Mouse (Mus musculus): ENCODE measurements around the gene Gm128. TPM values are rescaled to one million over a fixed set of nuclear protein-coding genes. Genes with fewer than 3 reads are reported as not detected.

The Gm128 gene
- total and polyA plus RNA-seq, 2 experiments from 2014 or later, result not detected

- DNase-seq (ENCODE audit: low spot score) (no peak), ATAC-seq (ENCODE audit: insufficient read depth, low read depth) (no peak)
- Histone ChIP-seq H3K4me3 (ENCODE audit: low read depth, low read length) (no peak overlapping the region), H3K9me3 (replicated peaks; ENCODE audit: control insufficient read depth, low read length) (no peaks in the 10 kb centered on the region), H3K4me1 (ENCODE audit: control insufficient read depth, insufficient read depth) (no peaks in the 10 kb centered on the region), H3K36me3 (replicated peaks; ENCODE audit: control insufficient read depth, insufficient read depth, low read length) (peaks cover 77% of the 10 kb centered on the region), H3K27me3 (ENCODE audit: control insufficient read depth, insufficient read depth, low read length) (no peaks in the 10 kb centered on the region), H3K4me2 (ENCODE audit: low read depth, low read length) (no peak overlapping the region), H3K27ac (ENCODE audit: low read depth) (no peak overlapping the region), H3K9ac (replicated peaks; ENCODE audit: low read depth, low read length) (no peak overlapping the region)
- WGBS, result 84% methylated on average over 2 of the region's 2 CpGs
- no peak for TF ChIP-seq CTCF (IDR thresholded peaks at IDR 0.05; ENCODE audit: low read depth)
- no peak for TF ChIP-seq EP300 (IDR thresholded peaks at IDR 0.05; ENCODE audit: low read depth)
These were observed 45.6 kb downstream of the Gm128 start for GRCm38 (mm10) chr3:95195772-95196171.

GRCm38 (mm10) chr3:95194721-95195135 lies 46.7 kb downstream of the Gm128 start:
- H3K9me3 ChIP-seq (replicated peaks; ENCODE audit: control insufficient read depth, low read length), result no peaks in the 10 kb centered on the region
- DNase-seq (ENCODE audit: low spot score) (no peak), ATAC-seq (ENCODE audit: insufficient read depth, low read depth) (no peak)
- no peak overlapping the region for H3K4me2 ChIP-seq (ENCODE audit: low read depth, low read length)
- 66% methylated on average over 6 of the region's 6 CpGs for WGBS
- H3K27me3 ChIP-seq (ENCODE audit: control insufficient read depth, insufficient read depth, low read length), result no peaks in the 10 kb centered on the region
- H3K4me3 ChIP-seq (ENCODE audit: low read depth, low read length), result no peak overlapping the region
- H3K27ac ChIP-seq (ENCODE audit: low read depth), result no peak overlapping the region
- H3K9ac ChIP-seq (replicated peaks; ENCODE audit: low read depth, low read length), result no peak overlapping the region
- no peaks in the 10 kb centered on the region for H3K4me1 ChIP-seq (ENCODE audit: control insufficient read depth, insufficient read depth)
- no peak for TF ChIP-seq CTCF (IDR thresholded peaks at IDR 0.05; ENCODE audit: low read depth)
- no peak for TF ChIP-seq EP300 (IDR thresholded peaks at IDR 0.05; ENCODE audit: low read depth)
- H3K36me3 ChIP-seq (replicated peaks; ENCODE audit: control insufficient read depth, insufficient read depth, low read length), result peaks cover 75% of the 10 kb centered on the region

Other genes with a start within 250 kb of the Gm128 start
- 15.0 and 28.5 TPM in 2 replicates for gene Zfp687, start 226.2 kb downstream of the Gm128 start, total RNA-seq (2014; rRNA removed; ENCODE audit: low replicate concordance)
- 8.1 and 8.3 TPM in 2 replicates for gene Zfp687, start 226.2 kb downstream of the Gm128 start, polyA plus RNA-seq (2015; fragmentation: Nextera tagmentation; extraction: Ambion mirVana)
- gene Psmd4, start 199.0 kb downstream of the Gm128 start, total RNA-seq (2014; rRNA removed; ENCODE audit: low replicate concordance), result 190 and 210 TPM in 2 replicates
- 205 and 208 TPM in 2 replicates for gene Psmd4, start 199.0 kb downstream of the Gm128 start, polyA plus RNA-seq (2015; fragmentation: Nextera tagmentation; extraction: Ambion mirVana)
- 36.6 and 50.5 TPM in 2 replicates for gene Pip5k1a, start 134.7 kb downstream of the Gm128 start, total RNA-seq (2014; rRNA removed; ENCODE audit: low replicate concordance)
- 13.8 and 14.5 TPM in 2 replicates for gene Pip5k1a, start 134.7 kb downstream of the Gm128 start, polyA plus RNA-seq (2015; fragmentation: Nextera tagmentation; extraction: Ambion mirVana)
- gene Vps72, start 130.6 kb downstream of the Gm128 start, total RNA-seq (2014; rRNA removed; ENCODE audit: low replicate concordance), result 54.9 and 69.3 TPM in 2 replicates
- gene Vps72, start 130.6 kb downstream of the Gm128 start, polyA plus RNA-seq (2015; fragmentation: Nextera tagmentation; extraction: Ambion mirVana), result 60.8 and 66.9 TPM in 2 replicates
- 1.2 and 14.3 TPM in 2 replicates for gene Tmod4, start 117.1 kb downstream of the Gm128 start, total RNA-seq (2014; rRNA removed; ENCODE audit: low replicate concordance)
- 2.7 and 2.9 TPM in 2 replicates for gene Tmod4, start 117.1 kb downstream of the Gm128 start, polyA plus RNA-seq (2015; fragmentation: Nextera tagmentation; extraction: Ambion mirVana)
- gene Scnm1, start 107.6 kb downstream of the Gm128 start, total RNA-seq (2014; rRNA removed; ENCODE audit: low replicate concordance), result 16.7 and 38.2 TPM in 2 replicates
- 57.6 and 57.7 TPM in 2 replicates for gene Scnm1, start 107.6 kb downstream of the Gm128 start, polyA plus RNA-seq (2015; fragmentation: Nextera tagmentation; extraction: Ambion mirVana)
- gene Lysmd1, start 107.5 kb downstream of the Gm128 start, total RNA-seq (2014; rRNA removed; ENCODE audit: low replicate concordance), result 6.1 and 7.1 TPM in 2 replicates
- 8.7 and 10.4 TPM in 2 replicates for gene Lysmd1, start 107.5 kb downstream of the Gm128 start, polyA plus RNA-seq (2015; fragmentation: Nextera tagmentation; extraction: Ambion mirVana)
- gene Tnfaip8l2, start 99.2 kb downstream of the Gm128 start, total RNA-seq (2014; rRNA removed; ENCODE audit: low replicate concordance), result 0.27 and 5.4 TPM in 2 replicates
- 2.7 and 2.8 TPM in 2 replicates for gene Tnfaip8l2, start 99.2 kb downstream of the Gm128 start, polyA plus RNA-seq (2015; fragmentation: Nextera tagmentation; extraction: Ambion mirVana)
- gene Sema6c, start 81.1 kb downstream of the Gm128 start, total RNA-seq (2014; rRNA removed; ENCODE audit: low replicate concordance), result 6.8 and 14.8 TPM in 2 replicates
- 1.2 and 1.8 TPM in 2 replicates for gene Sema6c, start 81.1 kb downstream of the Gm128 start, polyA plus RNA-seq (2015; fragmentation: Nextera tagmentation; extraction: Ambion mirVana)
- 6.6 and 7.2 TPM in 2 replicates for gene Gabpb2, start 23.7 kb downstream of the Gm128 start, total RNA-seq (2014; rRNA removed; ENCODE audit: low replicate concordance)
- 3.1 TPM in 2 replicates for gene Gabpb2, start 23.7 kb downstream of the Gm128 start, polyA plus RNA-seq (2015; fragmentation: Nextera tagmentation; extraction: Ambion mirVana)
- 75.5 and 78.2 TPM in 2 replicates for gene Cdc42se1, start 12.9 kb downstream of the Gm128 start, total RNA-seq (2014; rRNA removed; ENCODE audit: low replicate concordance)
- gene Cdc42se1, start 12.9 kb downstream of the Gm128 start, polyA plus RNA-seq (2015; fragmentation: Nextera tagmentation; extraction: Ambion mirVana), result 33.6 TPM in 2 replicates
- gene Mllt11, start 9.4 kb downstream of the Gm128 start, total RNA-seq (2014; rRNA removed; ENCODE audit: low replicate concordance), result 4.3 and 6.1 TPM in 2 replicates
- 8.9 and 9.0 TPM in 2 replicates for gene Mllt11, start 9.4 kb downstream of the Gm128 start, polyA plus RNA-seq (2015; fragmentation: Nextera tagmentation; extraction: Ambion mirVana)
- 3.9 TPM in 1 of 2 replicates, not detected in the other for gene Bnipl, start 9.6 kb upstream of the Gm128 start, total RNA-seq (2014; rRNA removed; ENCODE audit: low replicate concordance)
- not detected in 2 replicates for gene Bnipl, start 9.6 kb upstream of the Gm128 start, polyA plus RNA-seq (2015; fragmentation: Nextera tagmentation; extraction: Ambion mirVana)
- gene Mindy1, start 39.7 kb upstream of the Gm128 start, total RNA-seq (2014; rRNA removed; ENCODE audit: low replicate concordance), result 28.0 and 64.4 TPM in 2 replicates
- gene Mindy1, start 39.7 kb upstream of the Gm128 start, polyA plus RNA-seq (2015; fragmentation: Nextera tagmentation; extraction: Ambion mirVana), result 27.8 and 28.4 TPM in 2 replicates
- 28.6 and 35.6 TPM in 2 replicates for gene Prune1, start 40.5 kb upstream of the Gm128 start, total RNA-seq (2014; rRNA removed; ENCODE audit: low replicate concordance)
- 22.5 and 23.0 TPM in 2 replicates for gene Prune1, start 40.5 kb upstream of the Gm128 start, polyA plus RNA-seq (2015; fragmentation: Nextera tagmentation; extraction: Ambion mirVana)
- gene Anxa9, start 65.6 kb upstream of the Gm128 start, total RNA-seq (2014; rRNA removed; ENCODE audit: low replicate concordance), result 0.11 and 0.15 TPM in 2 replicates
- 0.49 and 0.67 TPM in 2 replicates for gene Anxa9, start 65.6 kb upstream of the Gm128 start, polyA plus RNA-seq (2015; fragmentation: Nextera tagmentation; extraction: Ambion mirVana)
- gene Cers2, start 73.2 kb upstream of the Gm128 start, total RNA-seq (2014; rRNA removed; ENCODE audit: low replicate concordance), result 108 and 126 TPM in 2 replicates
- 88.4 and 89.4 TPM in 2 replicates for gene Cers2, start 73.2 kb upstream of the Gm128 start, polyA plus RNA-seq (2015; fragmentation: Nextera tagmentation; extraction: Ambion mirVana)
- gene Setdb1, start 115.6 kb upstream of the Gm128 start, total RNA-seq (2014; rRNA removed; ENCODE audit: low replicate concordance), result 9.5 and 11.3 TPM in 2 replicates
- 7.9 and 8.0 TPM in 2 replicates for gene Setdb1, start 115.6 kb upstream of the Gm128 start, polyA plus RNA-seq (2015; fragmentation: Nextera tagmentation; extraction: Ambion mirVana)
- not detected in 2 replicates for gene 4930558C23Rik, start 161.2 kb upstream of the Gm128 start, total RNA-seq (2014; rRNA removed; ENCODE audit: low replicate concordance)
- gene 4930558C23Rik, start 161.2 kb upstream of the Gm128 start, polyA plus RNA-seq (2015; fragmentation: Nextera tagmentation; extraction: Ambion mirVana), result not detected in 2 replicates
- gene Arnt, start 192.8 kb upstream of the Gm128 start, total RNA-seq (2014; rRNA removed; ENCODE audit: low replicate concordance), result 20.6 and 22.4 TPM in 2 replicates
- 20.1 and 23.0 TPM in 2 replicates for gene Arnt, start 192.8 kb upstream of the Gm128 start, polyA plus RNA-seq (2015; fragmentation: Nextera tagmentation; extraction: Ambion mirVana)